Mouse (Mus musculus) kidney, adult 11 months (tissue): ENCODE results near the gene Pik3ap1.

Experiments used
- DNase-seq: peaks from one replicate; pipeline ENCODE4 v3.0.0; 2022

Gene Pik3ap1

GRCm38 (mm10) chr19:41270151-41270727, 114.7 kb downstream of the Pik3ap1 start:
- DNase-seq, result peak; percentile 20

DNA sequence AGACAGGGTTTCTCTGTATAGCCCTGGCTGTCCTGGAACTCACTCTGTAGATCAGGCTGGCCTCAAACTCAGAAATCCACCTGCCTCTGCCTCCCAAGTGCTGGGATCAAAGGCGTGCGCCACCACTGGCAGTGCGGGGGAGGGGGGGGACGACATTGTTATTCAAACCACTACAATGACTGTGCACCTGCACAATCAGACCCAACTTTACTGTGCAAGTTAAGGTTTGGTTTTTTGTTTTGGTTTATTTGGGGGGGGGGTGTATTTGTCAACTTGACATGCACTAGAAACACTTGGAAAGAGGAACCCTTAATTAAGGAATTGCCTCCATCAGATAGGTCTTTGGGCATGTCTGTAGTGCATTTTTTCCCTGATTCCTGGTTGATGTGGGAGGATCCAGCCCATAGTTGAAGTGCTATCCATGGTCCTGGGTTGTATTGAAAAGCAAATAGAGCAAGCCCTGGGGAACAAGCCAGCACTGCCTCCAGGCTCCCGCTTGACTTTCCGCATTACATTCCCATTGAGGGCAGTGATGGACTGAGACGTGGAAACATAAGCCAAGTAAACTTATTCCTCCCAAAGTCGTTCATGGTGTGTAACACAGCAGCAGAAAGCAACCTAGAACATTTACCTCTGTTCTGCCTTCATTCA, 118.5 kb downstream of the Pik3ap1 start:
- no peak for DNase-seq

GRCm38 (mm10) chr19:41264331-41264799, 120.5 kb downstream of the Pik3ap1 start:
- DNase-seq, result no peak

GRCm38 (mm10) chr19:41263630-41264295, 121.1 kb downstream of the Pik3ap1 start, which contains the start of gene Tm9sf3:
Gene Tm9sf3, minus strand, starts transcription at chr19:41263997.
- peak; percentile 84 for DNase-seq

DNA sequence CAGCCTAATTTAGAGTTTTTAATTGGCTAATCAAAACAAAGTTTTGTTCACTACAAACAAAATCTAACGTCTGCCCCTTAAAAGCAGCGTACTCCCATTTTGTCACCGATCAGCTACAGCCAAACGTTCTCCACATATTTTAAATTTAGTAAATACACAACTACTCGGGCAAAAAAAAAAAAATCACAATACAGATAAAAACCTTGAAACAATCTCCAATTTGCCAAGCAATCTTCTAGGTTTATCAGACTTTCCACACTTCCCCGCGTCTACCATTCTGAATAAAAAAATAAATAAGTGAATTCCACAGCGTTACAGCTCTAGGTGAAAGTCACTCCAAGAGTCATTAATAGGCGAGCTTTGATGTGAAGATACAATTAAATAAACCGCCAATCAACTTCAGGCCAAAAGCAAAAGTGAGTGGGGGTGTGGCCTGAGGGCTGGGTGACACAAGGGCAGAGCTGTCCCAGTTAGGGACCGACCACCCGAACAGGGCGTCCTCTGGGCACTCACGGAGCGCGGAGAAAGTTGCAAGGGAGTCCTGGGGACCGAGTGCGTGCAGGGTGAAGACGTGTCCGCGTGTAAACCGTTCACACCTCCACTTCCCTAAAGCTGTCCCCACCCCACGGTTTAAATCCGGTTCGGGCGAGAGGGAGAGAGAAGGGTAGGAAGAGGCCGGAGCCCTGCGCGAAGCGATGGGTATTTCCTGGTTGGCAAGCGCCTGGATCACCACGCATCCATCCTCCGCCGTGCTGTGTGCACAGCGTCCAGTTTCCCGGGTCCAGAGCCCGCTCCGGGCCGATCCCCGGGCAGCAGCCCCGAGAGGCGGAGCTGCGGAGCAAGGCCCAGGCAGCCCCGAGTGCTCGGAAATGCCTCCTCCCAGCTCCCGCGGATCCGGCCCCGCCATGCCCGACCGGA, 121.9 kb downstream of the Pik3ap1 start:
- peak; percentile 65 for DNase-seq

- DNase-seq, result peak; percentile 72
These were observed 124.2 kb downstream of the Pik3ap1 start for GRCm38 (mm10) chr19:41260736-41261135.

DNA sequence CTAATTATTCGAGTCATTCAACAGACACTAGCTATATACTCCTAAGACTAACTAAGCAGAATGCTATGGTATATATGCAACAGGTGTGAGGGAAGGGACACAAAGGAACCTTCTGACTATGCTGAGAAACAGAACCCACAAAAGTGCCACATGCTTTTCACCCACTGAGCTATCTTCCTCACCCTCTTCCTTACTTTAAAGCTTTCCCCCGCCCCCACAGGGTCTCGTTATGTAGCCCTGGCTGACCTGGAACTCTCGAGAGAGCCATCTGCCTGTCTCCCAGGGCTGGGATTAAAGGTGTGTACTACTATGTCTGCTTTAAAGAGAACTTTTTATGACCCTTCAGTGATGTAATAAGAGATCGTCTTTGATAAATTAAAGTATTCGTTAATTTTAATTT, 125.6 kb downstream of the Pik3ap1 start:
- no peak for DNase-seq

- peak; percentile 35 for DNase-seq
These were observed 126.2 kb downstream of the Pik3ap1 start for GRCm38 (mm10) chr19:41258707-41259106.

DNA sequence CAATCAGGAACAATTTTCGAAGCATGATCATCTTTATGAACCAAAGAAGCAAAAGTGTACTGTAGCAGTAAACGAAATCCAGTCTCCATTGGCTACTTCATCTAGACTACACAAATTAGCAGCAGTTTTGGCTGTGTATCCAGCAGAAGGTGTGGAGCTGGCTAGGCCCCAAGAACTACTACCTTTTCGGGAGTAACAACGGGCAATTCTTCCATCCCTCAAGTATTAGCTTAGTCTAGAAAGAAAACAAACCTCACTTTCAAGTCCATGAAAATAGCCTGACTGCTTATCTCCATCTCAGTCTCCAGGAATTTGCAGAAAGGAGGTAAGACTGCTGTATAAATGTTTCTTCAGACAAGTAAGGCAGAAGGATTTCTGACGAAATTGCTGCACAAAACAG, 130.3 kb downstream of the Pik3ap1 start:
- DNase-seq, result no peak

GRCm38 (mm10) chr19:41248968-41249367, 135.9 kb downstream of the Pik3ap1 start:
- no peak for DNase-seq

DNA sequence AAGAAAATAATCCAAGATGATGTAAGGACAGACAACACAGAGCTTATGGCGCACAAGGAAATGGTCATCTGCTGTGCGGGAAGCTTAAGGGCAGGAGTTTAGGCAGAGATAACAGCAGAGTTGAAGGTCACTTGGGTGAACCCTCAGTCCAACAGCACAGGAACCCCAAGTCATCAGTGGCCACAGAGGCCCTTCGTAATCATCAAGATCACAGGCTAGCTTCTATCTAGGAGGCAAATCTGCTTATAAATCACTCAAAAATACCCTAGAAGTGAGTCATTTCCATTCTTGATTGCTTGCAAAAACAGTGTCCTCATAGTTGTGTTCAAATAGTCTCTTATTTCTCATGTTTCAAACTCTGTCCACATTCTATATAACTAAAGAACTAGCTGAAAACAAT, 136.6 kb downstream of the Pik3ap1 start:
- no peak for DNase-seq

- no peak for DNase-seq
These were observed 138.6 kb downstream of the Pik3ap1 start for GRCm38 (mm10) chr19:41246271-41246670.

DNA sequence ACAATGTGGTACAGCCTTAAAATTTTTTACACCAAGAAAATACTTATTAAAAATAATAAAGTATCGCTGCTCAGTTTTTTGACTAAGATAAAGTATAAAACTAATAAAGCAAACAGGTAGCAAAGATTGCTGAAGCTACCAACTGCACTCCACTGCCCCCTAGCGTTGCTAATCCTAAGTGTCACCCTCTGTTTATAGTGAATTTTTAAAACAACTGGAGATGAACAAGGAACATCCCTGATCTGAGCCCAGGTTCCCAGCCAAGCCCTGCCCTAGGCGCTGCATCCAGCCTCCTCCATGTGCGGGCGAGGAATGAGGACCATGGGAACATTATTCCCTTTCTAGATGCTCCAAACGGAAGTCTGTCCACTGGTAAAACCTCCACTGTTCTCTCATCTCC, 140.3 kb downstream of the Pik3ap1 start:
- no peak for DNase-seq

GRCm38 (mm10) chr19:41241997-41242396, 142.9 kb downstream of the Pik3ap1 start:
- no peak for DNase-seq

DNA sequence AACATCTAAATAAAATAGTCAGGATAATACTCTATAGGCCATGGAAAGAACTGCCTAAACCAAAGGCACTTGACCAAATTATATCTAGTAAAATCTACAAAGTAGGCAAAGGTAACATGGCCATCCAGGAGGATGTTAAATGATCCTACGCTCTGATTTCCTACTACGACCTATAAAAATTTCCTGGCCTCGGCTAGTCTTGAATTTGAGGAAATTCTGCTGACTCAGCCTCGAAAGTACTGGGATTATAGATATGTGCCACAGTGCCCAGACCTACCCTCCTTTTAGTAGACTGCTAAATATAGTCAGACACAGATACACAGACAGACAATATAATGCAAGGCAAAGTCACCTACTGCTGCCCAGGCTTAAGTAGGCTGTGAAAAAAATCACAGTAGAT, 151.2 kb downstream of the Pik3ap1 start:
- DNase-seq, result no peak
